Mouse (Mus musculus): ENCODE data around the gene Gm4559.
"Not testable (repeated sequence)": the region's sequence is repeated elsewhere in the genome, so short reads cannot be mapped to it uniquely, and the experiment has no call there.

The Gm4559 gene

GRCm38 (mm10) chr7:142279291-142279690, 5.1 kb upstream of the Gm4559 start:
- DNase-seq (ENCODE audit: low read depth, low spot score): peak; percentile 22

GRCm38 (mm10) chr7:142278183-142278582, 4.0 kb upstream of the Gm4559 start:
- peak; percentile 62 for DNase-seq (ENCODE audit: low read depth, low spot score)

- DNase-seq (ENCODE audit: low read depth, low spot score): not testable (repeated sequence)
Observed at GRCm38 (mm10) chr7:142258254-142258653, 15.9 kb downstream of the Gm4559 start, which contains the start of gene Gm2431. Gm2431 (minus strand) TSS chr7:142258354.

GRCm38 (mm10) chr7:142255517-142255916, 18.6 kb downstream of the Gm4559 start:
- DNase-seq (ENCODE audit: low read depth, low spot score): peak; percentile 48

- DNase-seq (ENCODE audit: low read depth, low spot score): peak; percentile 62
Observed at GRCm38 (mm10) chr7:142249824-142250223, 24.3 kb downstream of the Gm4559 start.

GRCm38 (mm10) chr7:142240978-142241377, 33.2 kb downstream of the Gm4559 start, which contains the start of gene Gm40460:
Gm40460 (minus strand) TSS chr7:142241078.
- no peak for DNase-seq (ENCODE audit: low read depth, low spot score)

- peak; percentile 91 for DNase-seq (ENCODE audit: low read depth, low spot score)
Observed at GRCm38 (mm10) chr7:142231540-142231939, 42.6 kb downstream of the Gm4559 start.

GRCm38 (mm10) chr7:142229871-142230270, 44.3 kb downstream of the Gm4559 start, which contains the start of gene Krtap5-5:
Krtap5-5 (minus strand) TSS chr7:142229971.
- DNase-seq (ENCODE audit: low read depth, low spot score): not testable (repeated sequence)

GRCm38 (mm10) chr7:142224518-142224917, 49.6 kb downstream of the Gm4559 start:
- peak; percentile 19 for DNase-seq (ENCODE audit: low read depth, low spot score)
